ENCODE assay signal across 24 mouse cellular contexts in the genomic region with DNA sequence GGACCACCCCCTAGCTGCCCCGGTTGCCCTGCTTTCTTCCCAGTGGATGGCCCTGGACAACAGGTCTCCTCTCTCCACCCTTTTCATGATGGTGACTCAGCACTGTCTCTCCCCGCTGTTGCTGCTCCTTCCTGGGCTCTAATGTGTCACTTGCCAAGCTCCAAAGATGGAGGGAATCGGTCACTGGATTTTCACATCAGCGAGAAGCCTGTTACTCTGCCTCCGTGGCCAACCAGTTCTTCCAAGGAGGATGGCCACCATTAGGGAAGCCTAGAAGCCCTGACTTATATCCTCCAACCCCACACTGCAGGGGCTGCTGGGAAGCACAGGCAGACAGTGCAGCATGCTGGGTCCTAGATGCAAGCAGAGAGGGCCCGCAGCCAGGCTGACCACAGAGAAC. TPM values are rescaled to one million over a fixed set of nuclear protein-coding genes. Genes with fewer than 3 reads are reported as not detected.
DNase-seq lines count a peak whose midpoint lies in the region; ATAC-seq and TF ChIP-seq lines count a peak whose summit lies in the region.
"Had no signal": no experiment of that assay in that cellular context is flagged by ENCODE, and none has a peak within 500 bp of the region (broad histone marks: within the 10 kb centered on the region; RNA-seq: fewer than 3 reads in every experiment).

No protein-coding gene starts in this region.

- H3K9ac ChIP-seq in hindbrain, embryonic 13.5 days: no peak overlapping the region
- H3K9ac ChIP-seq in hindbrain, embryonic 14.5 days: no peak overlapping the region
- no peak overlapping the region for H3K9ac ChIP-seq in kidney, postnatal 0 days (ENCODE audit: low read depth, low read length)
- H3K9ac ChIP-seq: embryonic facial prominence, embryonic 13.5 days had no signal

- no peak overlapping the region for H3K4me3 ChIP-seq in hindbrain, embryonic 13.5 days
- no peak overlapping the region for H3K4me3 ChIP-seq in hindbrain, embryonic 14.5 days (replicated peaks; ENCODE audit: low read length)
- H3K4me3 ChIP-seq in kidney, postnatal 0 days (replicated peaks; ENCODE audit: low read depth, low read length): no peak overlapping the region
- H3K4me3 ChIP-seq: embryonic facial prominence, embryonic 13.5 days; hindbrain, embryonic 10.5 days had no signal

- H3K27me3 ChIP-seq in hindbrain, embryonic 13.5 days: 0 out of 2 replicates have a peak, but pooled peaks cover 3% of the 10 kb centered on the region
- no peaks in the 10 kb centered on the region for H3K27me3 ChIP-seq in hindbrain, embryonic 14.5 days (ENCODE audit: control insufficient read depth, insufficient read depth, low read length)
- H3K27me3 ChIP-seq in kidney, postnatal 0 days (ENCODE audit: insufficient read depth, low read length): no peaks in the 10 kb centered on the region
- H3K27me3 ChIP-seq: embryonic facial prominence, embryonic 13.5 days had no signal

- H3K36me3 ChIP-seq in hindbrain, embryonic 13.5 days: no peaks in the 10 kb centered on the region
- H3K36me3 ChIP-seq in hindbrain, embryonic 14.5 days (replicated peaks; ENCODE audit: control insufficient read depth, insufficient read depth): no peaks in the 10 kb centered on the region
- H3K36me3 ChIP-seq in kidney, postnatal 0 days (ENCODE audit: insufficient read depth, low read length): no peaks in the 10 kb centered on the region
- H3K36me3 ChIP-seq: embryonic facial prominence, embryonic 13.5 days; hindbrain, embryonic 10.5 days had no signal

- no peak overlapping the region for H3K4me2 ChIP-seq in hindbrain, embryonic 13.5 days
- no peak overlapping the region for H3K4me2 ChIP-seq in hindbrain, embryonic 14.5 days (replicated peaks)
- no peak overlapping the region for H3K4me2 ChIP-seq in kidney, postnatal 0 days (ENCODE audit: low read length)
- H3K4me2 ChIP-seq: embryonic facial prominence, embryonic 13.5 days; heart, embryonic 11.5 days had no signal

- TF ChIP-seq CTCF in kidney, postnatal 0 days (IDR thresholded peaks at IDR 0.05; ENCODE audit: low read depth): no peak

- no peak for ATAC-seq in hindbrain, embryonic 13.5 days (ENCODE audit: low FRiP score)
- no peak for ATAC-seq in hindbrain, embryonic 14.5 days (ENCODE audit: low FRiP score)
- ATAC-seq in kidney, postnatal 0 days (replicated peaks; ENCODE audit: low FRiP score, low read depth): no peak
- ATAC-seq: forebrain, embryonic 14.5 days; hindbrain, embryonic 16.5 days; inflammation-experienced regulatory T-cells, adult 6 months had no signal

- peak; percentile 7 for DNase-seq in adrenal gland, postnatal 10 days
- no peak for DNase-seq in adrenal gland, adult 18-20 months (ENCODE audit: low spot score in 2 of 2)
- no peak for DNase-seq in hindbrain, embryonic 14.5 days (ENCODE audit: low spot score)
- no peak for DNase-seq in kidney, postnatal 0 days (ENCODE audit: low spot score)
- DNase-seq in kidney, adult 11 months: no peak
- no peak for DNase-seq in retina, postnatal 1 day
- DNase-seq: adrenal gland, postnatal 25 days; cerebellum, adult 18-20 months; cerebellum, adult 9-11 months; cerebellum, postnatal 36 days; gastrocnemius, adult 2 months; gastrocnemius, postnatal 25 days had no signal

- H3K27ac ChIP-seq in hindbrain, embryonic 13.5 days: 0 out of 2 replicates have a peak overlapping the region, but pooled peaks have one; percentile 12
- H3K27ac ChIP-seq in hindbrain, embryonic 14.5 days: no peak overlapping the region
- H3K27ac ChIP-seq in kidney, postnatal 0 days: peak overlapping the region; percentile 79; the same call in 1 of the 2 replicates
- H3K27ac ChIP-seq: embryonic facial prominence, embryonic 13.5 days; hindbrain, embryonic 10.5 days had no signal

- H3K9me3 ChIP-seq in hindbrain, embryonic 13.5 days: no peaks in the 10 kb centered on the region
- H3K9me3 ChIP-seq in hindbrain, embryonic 14.5 days (ENCODE audit: control insufficient read depth, low read length): no peaks in the 10 kb centered on the region
- no peaks in the 10 kb centered on the region for H3K9me3 ChIP-seq in kidney, postnatal 0 days (replicated peaks; ENCODE audit: low read length)
- H3K9me3 ChIP-seq: embryonic facial prominence, embryonic 13.5 days; hindbrain, embryonic 10.5 days had no signal

- 93% methylated on average over 6 of the region's 6 CpGs for WGBS in hindbrain, embryonic 13.5 days
- WGBS in hindbrain, embryonic 14.5 days: 92% methylated on average over 6 of the region's 6 CpGs
- WGBS in kidney, postnatal 0 days: 80% methylated on average over 6 of the region's 6 CpGs

- H3K4me1 ChIP-seq in hindbrain, embryonic 13.5 days (replicated peaks): peaks cover 8% of the 10 kb centered on the region; the same call in 1 of the 2 replicates
- 0 out of 2 replicates have a peak, but pooled peaks cover 3% of the 10 kb centered on the region for H3K4me1 ChIP-seq in hindbrain, embryonic 14.5 days (replicated peaks; ENCODE audit: control insufficient read depth, insufficient read depth, low read length)
- 0 out of 2 replicates have a peak, but pooled peaks cover 4% of the 10 kb centered on the region for H3K4me1 ChIP-seq in kidney, postnatal 0 days (replicated peaks; ENCODE audit: insufficient read depth, low read length)
- H3K4me1 ChIP-seq: embryonic facial prominence, embryonic 13.5 days had no signal

RNA-seq across cellular contexts. Expression of gene Il9, which starts 10.8 kb away (rescaled TPM):
- not detected for total RNA-seq in adrenal gland, postnatal 10 days (2021)
- total RNA-seq in adrenal gland, adult 18-20 months (2021): not detected
- polyA plus RNA-seq in hindbrain, embryonic 13.5 days (2015; fragmentation: Nextera tagmentation; extraction: Ambion mirVana): not detected in 2 replicates
- not detected in 2 replicates for polyA plus RNA-seq in hindbrain, embryonic 14.5 days (2014; fragmentation: Nextera tagmentation; extraction: Ambion mirVana)
- polyA plus RNA-seq in kidney, postnatal 0 days (2015; fragmentation: Nextera tagmentation; extraction: Ambion mirVana): not detected in 2 replicates
- total RNA-seq: adrenal gland, postnatal 25 days; gastrocnemius, adult 2 months; gastrocnemius, postnatal 25 days; granulocyte monocyte progenitor cell, adult 5-6 weeks; heart, postnatal 25 days; MEL had no signal
- polyA plus RNA-seq: C2C12; embryonic facial prominence, embryonic 13.5 days; forebrain, embryonic 14.5 days; heart, embryonic 11.5 days; heart, embryonic 16.5 days; hindbrain, embryonic 10.5 days; hindbrain, embryonic 16.5 days; inflammation-experienced regulatory T-cells, adult 6 months had no signal

RNA-seq across cellular contexts. Expression of gene Slc25a48, which starts 33.1 kb away (rescaled TPM):
- total RNA-seq in adrenal gland, postnatal 10 days (2021): 1 to 10 TPM; 4.1 to 4.5 TPM
- 1 to 10 TPM; 2.4 to 5.9 TPM for total RNA-seq in adrenal gland, adult 18-20 months (2021)
- polyA plus RNA-seq in hindbrain, embryonic 13.5 days (2015; fragmentation: Nextera tagmentation; extraction: Ambion mirVana): not detected in 2 replicates
- 0.08 TPM in 1 of 2 replicates, not detected in the other for polyA plus RNA-seq in hindbrain, embryonic 14.5 days (2014; fragmentation: Nextera tagmentation; extraction: Ambion mirVana)
- 0.79 and 0.94 TPM in 2 replicates for polyA plus RNA-seq in kidney, postnatal 0 days (2015; fragmentation: Nextera tagmentation; extraction: Ambion mirVana)
- total RNA-seq: gastrocnemius, adult 2 months; gastrocnemius, postnatal 25 days; granulocyte monocyte progenitor cell, adult 5-6 weeks; MEL had no signal
- polyA plus RNA-seq: inflammation-experienced regulatory T-cells, adult 6 months had no signal

RNA-seq across cellular contexts. Expression of gene Gm3045, which starts 44.8 kb away (rescaled TPM):
- total RNA-seq in adrenal gland, postnatal 10 days (2021): not detected
- total RNA-seq in adrenal gland, adult 18-20 months (2021): not detected
- not detected in 2 replicates for polyA plus RNA-seq in hindbrain, embryonic 13.5 days (2015; fragmentation: Nextera tagmentation; extraction: Ambion mirVana)
- not detected in 2 replicates for polyA plus RNA-seq in hindbrain, embryonic 14.5 days (2014; fragmentation: Nextera tagmentation; extraction: Ambion mirVana)
- polyA plus RNA-seq in kidney, postnatal 0 days (2015; fragmentation: Nextera tagmentation; extraction: Ambion mirVana): not detected in 2 replicates
- total RNA-seq: adrenal gland, postnatal 25 days; gastrocnemius, adult 2 months; gastrocnemius, postnatal 25 days; granulocyte monocyte progenitor cell, adult 5-6 weeks; heart, postnatal 25 days; MEL had no signal
- polyA plus RNA-seq: C2C12; embryonic facial prominence, embryonic 13.5 days; forebrain, embryonic 14.5 days; heart, embryonic 11.5 days; heart, embryonic 16.5 days; hindbrain, embryonic 10.5 days; hindbrain, embryonic 16.5 days; inflammation-experienced regulatory T-cells, adult 6 months had no signal

RNA-seq across cellular contexts. Expression of gene Fbxl21, which starts 51.1 kb away (rescaled TPM):
- total RNA-seq in adrenal gland, postnatal 10 days (2021): 1 to 10 TPM; 2.5 to 4.5 TPM
- 1 to 10 TPM; 2.8 to 5.4 TPM for total RNA-seq in adrenal gland, adult 18-20 months (2021)
- 2.8 and 3.5 TPM in 2 replicates for polyA plus RNA-seq in hindbrain, embryonic 13.5 days (2015; fragmentation: Nextera tagmentation; extraction: Ambion mirVana)
- polyA plus RNA-seq in hindbrain, embryonic 14.5 days (2014; fragmentation: Nextera tagmentation; extraction: Ambion mirVana): 3.9 and 4.1 TPM in 2 replicates
- 2.7 and 2.8 TPM in 2 replicates for polyA plus RNA-seq in kidney, postnatal 0 days (2015; fragmentation: Nextera tagmentation; extraction: Ambion mirVana)
- total RNA-seq: gastrocnemius, adult 2 months; MEL had no signal
